Mouse (Mus musculus) left cerebral cortex, adult 11 months (tissue): ENCODE results near the gene Hinfp.
A peak's percentile ranks its signal among the peaks of the same experiment; 100 is the strongest.
"Not testable (repeated sequence)": the region's sequence is repeated elsewhere in the genome, so short reads cannot be mapped to it uniquely, and the experiment has no call there.

Experiments used
- DNase-seq: peaks from one replicate; pipeline ENCODE4 v3.0.0; 2022; ENCODE audit warnings: low spot score

Gene Hinfp

GRCm38 (mm10) chr9:44305466-44306079 lies at the start of gene Hinfp:
Hinfp (minus strand) TSS chr9:44305671.
- DNase-seq = peak; percentile 97

- DNase-seq = no peak
These were observed 47.7 kb upstream of the Hinfp start for GRCm38 (mm10) chr9:44353142-44353541.

GRCm38 (mm10) chr9:44352337-44352736 lies 46.9 kb upstream of the Hinfp start:
- no peak for DNase-seq

GRCm38 (mm10) chr9:44351396-44351795 lies 45.9 kb upstream of the Hinfp start:
- no peak for DNase-seq

- no peak for DNase-seq
These were observed 43.1 kb upstream of the Hinfp start for GRCm38 (mm10) chr9:44348546-44348945.

GRCm38 (mm10) chr9:44347621-44348020 lies 42.1 kb upstream of the Hinfp start:
- DNase-seq = no peak

GRCm38 (mm10) chr9:44347166-44347565 lies 41.7 kb upstream of the Hinfp start:
- no peak for DNase-seq

- DNase-seq = no peak
These were observed 40.3 kb upstream of the Hinfp start for GRCm38 (mm10) chr9:44345570-44346433.

GRCm38 (mm10) chr9:44343781-44344421 lies 38.4 kb upstream of the Hinfp start, which contains the start of gene Hmbs:
Hmbs (minus strand) TSS chr9:44344228.
- peak; percentile 82 for DNase-seq

GRCm38 (mm10) chr9:44343290-44343689 lies 37.8 kb upstream of the Hinfp start:
- DNase-seq = no peak

- DNase-seq = no peak
These were observed 37.1 kb upstream of the Hinfp start for GRCm38 (mm10) chr9:44342605-44343004.

- DNase-seq = no peak
These were observed 36.7 kb upstream of the Hinfp start for GRCm38 (mm10) chr9:44342173-44342572.

- no peak for DNase-seq
These were observed 36.0 kb upstream of the Hinfp start for GRCm38 (mm10) chr9:44341487-44341886.

GRCm38 (mm10) chr9:44338574-44338973 lies 33.1 kb upstream of the Hinfp start:
- no peak for DNase-seq

- DNase-seq = no peak
These were observed 32.1 kb upstream of the Hinfp start for GRCm38 (mm10) chr9:44337436-44338169.

GRCm38 (mm10) chr9:44336964-44337363 lies 31.5 kb upstream of the Hinfp start:
- no peak for DNase-seq

GRCm38 (mm10) chr9:44336513-44336912 lies 31.0 kb upstream of the Hinfp start:
- not testable (repeated sequence) for DNase-seq

GRCm38 (mm10) chr9:44336093-44336406 lies 30.6 kb upstream of the Hinfp start:
- no peak for DNase-seq

- no peak for DNase-seq
These were observed 30.0 kb upstream of the Hinfp start for GRCm38 (mm10) chr9:44335331-44336092.

GRCm38 (mm10) chr9:44334396-44335330 lies 29.2 kb upstream of the Hinfp start, which contains the start of gene H2afx:
H2afx (plus strand) TSS chr9:44334694.
- DNase-seq = peak; percentile 99
